Mouse (Mus musculus) lung, adult 2 months (tissue): Measurements from ENCODE around the gene Lypd6b.

ENCODE experiments used
- CTCF ChIP-seq: fragments of 200-500 bp; IDR thresholded peaks from 2 replicates; pipeline ENCODE4 v1.5.1; 2011; ENCODE audit warnings: mild to moderate bottlenecking, low read length, control low read depth; ENCODE audit not compliant: insufficient read depth
- POLR2A ChIP-seq: fragments of 200-500 bp; IDR thresholded peaks from 2 replicates; pipeline ENCODE4 v1.6.1; 2011; ENCODE audit warnings: low read depth, mild to moderate bottlenecking, control low read depth, low read length, borderline replicate concordance; ENCODE audit errors: extremely low read depth

DNA sequence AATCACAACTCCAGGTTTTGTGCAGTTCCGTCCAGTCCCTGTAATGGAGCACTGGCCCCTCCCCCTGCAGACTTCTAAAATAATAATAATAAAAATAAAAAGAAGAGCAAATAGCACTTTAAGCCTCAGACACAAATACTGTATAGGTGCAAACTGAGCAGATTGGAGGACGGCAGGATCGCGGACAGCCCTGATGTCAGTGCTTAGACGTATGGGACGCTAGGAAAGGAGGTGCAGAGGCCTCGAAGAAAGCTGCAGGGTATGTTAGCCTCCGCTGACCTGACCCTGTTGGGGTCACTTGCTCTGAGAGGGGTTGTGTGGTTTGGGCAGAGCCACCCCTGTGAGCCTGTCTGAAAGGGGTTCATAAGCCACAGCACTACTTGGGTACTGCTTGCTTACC, 17.0 kb downstream of the Lypd6b start:
- no peak for TF ChIP-seq CTCF
- TF ChIP-seq POLR2A: no peak
